Mouse (Mus musculus) bone marrow macrophage, adult 2 months (primary cell): ENCODE measurements around the gene Pus1.

Source experiments
- CTCF ChIP-seq: IDR thresholded peaks from 2 replicates; pipeline ENCODE4 v1.5.1; 2012; ENCODE audit warnings: low read depth, mild to moderate bottlenecking, low read length, moderate library complexity
- POLR2A ChIP-seq: IDR thresholded peaks from 2 replicates; pipeline ENCODE4 v1.6.1; 2012; ENCODE audit warnings: mild to moderate bottlenecking, low read depth, low read length, borderline replicate concordance

DNA sequence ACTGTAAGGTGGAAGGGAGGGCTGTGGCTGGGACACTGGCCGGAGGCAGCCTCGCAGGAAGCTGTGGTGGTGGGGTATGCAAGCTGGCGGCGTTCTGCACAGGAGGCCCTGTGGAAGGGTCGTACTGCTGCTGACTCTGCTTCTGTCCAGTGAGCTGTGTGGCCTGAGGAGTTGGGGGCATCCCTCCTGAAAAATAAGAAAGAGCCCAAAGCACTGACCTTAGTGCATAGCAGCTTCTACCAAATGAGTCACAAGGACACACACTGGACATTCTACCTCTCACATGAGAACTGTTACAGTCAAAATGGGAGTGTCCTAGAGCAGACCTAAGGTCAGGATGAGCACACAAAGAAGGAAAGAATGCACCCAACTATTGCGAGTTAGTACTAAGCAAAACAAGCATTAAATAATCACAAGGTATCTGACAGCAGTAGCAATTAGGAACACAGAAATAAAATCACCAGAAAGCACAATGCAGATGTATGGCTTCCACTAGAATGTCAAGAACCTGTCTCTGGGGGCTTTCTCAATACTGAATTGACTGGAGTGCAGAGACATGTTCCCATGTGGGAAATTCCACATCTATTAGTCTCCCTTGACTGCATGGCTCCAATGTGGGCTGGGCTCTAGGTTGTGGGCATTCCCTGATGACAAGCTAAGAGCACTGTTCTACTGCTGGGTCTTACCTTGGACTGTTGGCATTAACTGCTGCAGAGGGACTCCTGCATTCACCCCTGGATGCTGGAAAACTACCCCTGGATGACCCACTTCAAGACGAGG, 40.8 kb downstream of the Pus1 start:
- no peak for TF ChIP-seq CTCF
- TF ChIP-seq POLR2A = no peak
